Mouse (Mus musculus) G1E-ER4 (cell line): Measurements from ENCODE around the gene Mrpl55. TPM values are rescaled to one million over a fixed set of nuclear protein-coding genes. Genes with fewer than 3 reads are reported as not detected.

Source experiments
- GATA1 ChIP-seq: IDR thresholded peaks from one replicate; pipeline ENCODE4 v1.8.0; 2012; ENCODE audit warnings: low read length, inconsistent platforms
- polyA plus RNA-seq: library from polyadenylated mRNA; stranded (reverse); fragments of >175 nt; gene quantifications from 2 replicates; pipeline ENCODE4 v1.2.3, GENCODE M21; 2012

The Mrpl55 gene
- polyA plus RNA-seq = 44.5 and 45.8 TPM in 2 replicates

GRCm38 (mm10) chr11:59202081-59202995 lies at the start of gene Mrpl55:
Mrpl55 (plus strand) TSS chr11:59202486.
- no peak for TF ChIP-seq GATA1

- TF ChIP-seq GATA1 = no peak
These were observed 48.1 kb upstream of the Mrpl55 start for GRCm38 (mm10) chr11:59154220-59154619.

- no peak for TF ChIP-seq GATA1
These were observed 46.4 kb upstream of the Mrpl55 start for GRCm38 (mm10) chr11:59155900-59156299.

- TF ChIP-seq GATA1 = no peak
These were observed 43.2 kb upstream of the Mrpl55 start for GRCm38 (mm10) chr11:59159099-59159498.

GRCm38 (mm10) chr11:59159558-59159957 lies 42.7 kb upstream of the Mrpl55 start:
- TF ChIP-seq GATA1 = no peak

GRCm38 (mm10) chr11:59161398-59161797 lies 40.9 kb upstream of the Mrpl55 start:
- TF ChIP-seq GATA1 = no peak

- TF ChIP-seq GATA1 = no peak
These were observed 39.6 kb upstream of the Mrpl55 start for GRCm38 (mm10) chr11:59162443-59163254.

- TF ChIP-seq GATA1 = no peak
These were observed 38.7 kb upstream of the Mrpl55 start, which contains the start of gene Iba57 for GRCm38 (mm10) chr11:59163255-59164236. Iba57 (minus strand) TSS chr11:59163739.

GRCm38 (mm10) chr11:59164384-59164783 lies 37.9 kb upstream of the Mrpl55 start:
- TF ChIP-seq GATA1 = peak; percentile 81

- TF ChIP-seq GATA1 = no peak
These were observed 36.6 kb upstream of the Mrpl55 start for GRCm38 (mm10) chr11:59165616-59166241.

- TF ChIP-seq GATA1 = no peak
These were observed 32.5 kb upstream of the Mrpl55 start for GRCm38 (mm10) chr11:59169807-59170206.

GRCm38 (mm10) chr11:59170549-59170948 lies 31.7 kb upstream of the Mrpl55 start:
- no peak for TF ChIP-seq GATA1

- no peak for TF ChIP-seq GATA1
These were observed 28.0 kb upstream of the Mrpl55 start for GRCm38 (mm10) chr11:59174189-59174838.

- TF ChIP-seq GATA1 = no peak
These were observed 25.8 kb upstream of the Mrpl55 start for GRCm38 (mm10) chr11:59176475-59176874.
